Mouse (Mus musculus) cerebellum, postnatal 14 days (tissue): Measurements from ENCODE around the gene Kcnn3.

ENCODE experiments used
- DNase-seq, 2 experiments: peaks; one replicate each; pipeline ENCODE4 v3.0.0; 2021; ENCODE audit warnings: mixed read lengths in 2 of 2

Kcnn3 gene

GRCm38 (mm10) chr3:89622825-89623224, 102.9 kb downstream of the Kcnn3 start:
- no peak for DNase-seq

DNA sequence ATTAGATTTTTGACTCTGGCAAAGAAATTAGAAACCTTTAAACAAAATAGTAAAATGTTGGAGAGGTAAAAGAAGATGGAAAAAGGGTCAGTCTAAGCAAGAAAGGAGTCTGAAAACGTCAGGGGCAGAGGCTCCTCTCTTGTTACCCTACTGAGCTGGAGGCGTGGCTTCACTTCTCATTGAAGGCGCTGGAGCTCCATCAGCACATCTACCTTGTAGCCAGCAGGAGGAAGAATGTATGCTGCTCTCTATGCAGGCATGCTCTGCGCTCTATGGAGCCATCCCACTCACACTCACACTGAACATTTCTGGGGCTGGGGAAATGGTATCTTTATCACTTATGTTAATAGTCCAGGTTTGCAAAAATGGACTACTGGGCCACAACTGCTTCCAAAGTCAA, 103.6 kb downstream of the Kcnn3 start:
- DNase-seq: no peak

- no peak for DNase-seq
Observed at GRCm38 (mm10) chr3:89624001-89624400, 104.0 kb downstream of the Kcnn3 start.

DNA sequence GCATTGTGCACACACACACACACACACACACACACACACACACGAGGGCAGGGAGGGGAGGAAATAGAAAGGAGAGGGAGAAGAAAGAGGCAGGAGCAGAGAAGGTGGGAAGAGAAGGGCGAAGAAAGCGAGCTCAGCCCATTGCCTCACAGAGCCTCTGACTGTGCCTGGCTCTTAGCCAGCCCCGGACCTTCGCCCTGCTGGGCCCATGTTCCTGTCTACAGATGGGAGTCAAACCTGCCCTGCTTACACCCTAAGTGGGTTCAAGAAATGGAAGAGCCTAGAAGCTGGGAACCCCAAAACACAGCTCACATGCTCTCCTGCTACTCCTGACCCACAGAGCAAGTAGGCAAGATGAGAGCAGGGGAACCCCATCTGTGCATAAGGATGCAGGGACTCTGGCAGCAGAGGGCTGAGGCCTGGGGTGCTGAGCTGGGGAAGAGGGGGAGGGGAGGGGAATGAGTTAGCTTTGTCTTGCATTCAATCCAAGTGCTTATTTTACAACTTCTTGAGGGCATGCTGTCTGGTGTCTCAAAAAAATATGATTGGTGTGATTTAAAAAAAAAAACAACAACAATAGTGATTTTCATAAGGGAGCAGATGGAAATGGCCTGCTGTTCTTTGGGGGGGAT, 105.0 kb downstream of the Kcnn3 start:
- DNase-seq: peak; percentile 52 to 57

- no peak for DNase-seq
Observed at GRCm38 (mm10) chr3:89626556-89626955, 106.6 kb downstream of the Kcnn3 start.

GRCm38 (mm10) chr3:89629811-89630210, 109.8 kb downstream of the Kcnn3 start:
- DNase-seq: no peak

GRCm38 (mm10) chr3:89631750-89632149, 111.8 kb downstream of the Kcnn3 start:
- no peak for DNase-seq

- no peak for DNase-seq
Observed at GRCm38 (mm10) chr3:89633531-89633930, 113.6 kb downstream of the Kcnn3 start.

DNA sequence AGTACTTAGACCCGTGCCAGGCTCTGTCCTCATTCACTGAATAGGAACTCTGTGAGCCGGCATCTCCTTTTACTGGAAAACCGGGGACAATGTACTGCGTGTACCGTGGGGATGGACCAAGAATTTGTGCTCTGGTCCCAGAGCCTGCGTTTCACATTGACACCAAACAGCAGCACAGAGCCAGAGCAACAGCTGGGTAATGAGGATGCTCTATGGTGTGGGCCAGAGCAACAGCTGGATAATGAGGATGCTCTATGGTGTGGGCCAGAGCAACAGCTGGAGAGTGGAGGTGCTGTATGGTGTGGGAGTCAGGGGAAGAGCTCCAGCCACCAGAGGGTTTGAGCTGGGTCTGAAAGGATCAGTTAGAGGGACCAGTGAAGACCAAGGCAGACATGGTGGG, 114.0 kb downstream of the Kcnn3 start:
- DNase-seq: no peak

DNA sequence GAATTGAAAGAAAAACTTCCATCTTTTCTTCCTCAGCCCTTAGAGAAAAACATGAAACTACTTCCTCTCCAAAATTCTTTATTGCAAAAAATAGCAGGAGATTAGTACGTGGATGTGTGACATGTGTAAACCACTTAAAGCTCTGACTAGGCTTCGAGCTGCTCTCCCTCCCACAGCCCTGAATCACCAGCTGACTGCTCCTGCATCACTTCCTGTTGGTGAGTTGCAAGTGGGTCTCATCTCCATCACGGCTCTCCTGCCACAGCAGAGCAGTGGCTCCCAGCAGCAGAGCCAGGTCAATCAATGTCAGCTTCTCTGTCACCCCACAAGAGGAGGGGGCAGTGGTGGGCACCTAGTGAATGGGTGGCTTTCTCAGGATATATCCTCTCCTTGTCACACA, 120.8 kb downstream of the Kcnn3 start:
- DNase-seq: no peak

DNA sequence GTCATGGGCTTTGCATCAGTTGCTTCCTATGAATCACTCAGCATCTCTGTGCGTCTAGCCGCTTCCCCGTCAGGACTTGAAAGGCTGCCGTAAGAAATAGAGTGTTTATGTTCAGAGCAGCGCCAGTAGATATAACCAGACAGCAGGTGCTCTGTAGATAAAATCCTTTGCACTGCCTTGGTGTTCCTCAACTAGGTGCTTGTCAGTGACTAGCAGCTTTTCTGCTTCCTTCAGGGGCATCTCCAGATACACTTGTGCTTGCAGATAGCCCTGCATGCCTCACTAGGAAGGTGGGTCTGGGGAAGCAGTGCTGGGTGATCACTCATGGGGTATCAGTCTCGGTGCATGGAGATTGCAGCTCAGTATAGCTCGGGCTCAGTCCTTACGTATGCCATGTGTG, 123.4 kb downstream of the Kcnn3 start:
- DNase-seq: no peak

DNA sequence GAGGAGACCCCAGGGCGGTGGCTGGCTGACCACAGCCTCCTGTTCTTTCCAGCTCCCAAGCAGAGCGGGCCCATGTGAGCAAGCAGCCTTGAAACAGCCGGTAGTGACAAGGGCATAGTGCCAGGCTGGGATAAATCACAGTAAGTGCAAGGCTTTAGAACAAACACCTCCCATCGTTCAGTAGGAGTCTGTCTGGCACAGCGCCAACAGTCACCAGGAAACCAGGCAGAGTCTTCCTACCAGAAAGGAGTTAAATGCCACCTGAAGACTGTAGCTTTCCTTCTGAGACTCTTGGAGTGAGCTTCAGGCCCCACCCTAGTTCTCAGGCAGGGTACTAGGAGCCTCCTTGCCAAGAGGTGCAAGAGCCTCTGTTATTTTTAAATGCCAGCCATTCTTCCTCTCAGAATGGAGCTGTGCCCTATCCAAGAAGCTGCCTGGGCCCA, 126.9 kb downstream of the Kcnn3 start:
- DNase-seq: peak; percentile 68 to 75

- DNase-seq: no peak
Observed at GRCm38 (mm10) chr3:89647268-89647874, 127.4 kb downstream of the Kcnn3 start.

GRCm38 (mm10) chr3:89649890-89650289, 129.9 kb downstream of the Kcnn3 start:
- peak; percentile 45 to 64 for DNase-seq

- no peak for DNase-seq
Observed at GRCm38 (mm10) chr3:89653231-89653954, 133.4 kb downstream of the Kcnn3 start.

GRCm38 (mm10) chr3:89657092-89657491, 137.1 kb downstream of the Kcnn3 start:
- DNase-seq: no peak

GRCm38 (mm10) chr3:89658457-89658856, 138.5 kb downstream of the Kcnn3 start:
- DNase-seq: no peak

DNA sequence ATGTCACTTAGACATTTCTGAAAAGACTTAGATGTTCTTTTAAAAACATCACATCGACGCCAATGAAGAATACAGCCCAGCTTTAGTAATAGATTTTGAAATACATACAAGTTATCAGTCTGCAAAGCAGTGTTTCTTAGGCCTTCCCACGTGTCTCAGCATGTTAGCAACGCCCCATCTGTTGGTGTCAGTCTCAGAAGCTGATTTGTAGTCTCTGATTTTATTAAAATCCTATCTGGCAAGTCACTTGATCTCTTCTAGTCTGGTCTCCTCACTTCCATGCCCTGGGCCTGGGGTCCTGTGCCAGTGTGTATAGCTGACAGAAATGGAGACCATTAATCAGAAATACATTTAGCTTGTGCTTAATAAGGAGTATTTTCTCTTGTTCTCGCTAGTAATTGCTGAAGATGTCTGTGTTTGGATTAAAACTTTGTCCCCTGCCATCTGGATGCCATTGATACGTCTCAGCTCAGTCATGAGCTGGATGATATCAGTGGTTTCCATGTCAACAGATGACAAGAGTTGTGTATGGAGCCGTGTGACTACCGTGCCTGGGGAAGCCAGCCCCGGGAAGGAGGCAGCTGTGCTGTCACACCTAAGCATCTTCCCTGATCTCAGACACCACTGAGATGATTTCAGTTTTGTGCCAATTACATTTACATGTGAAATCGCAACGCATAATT, 140.1 kb downstream of the Kcnn3 start:
- DNase-seq: no peak

- DNase-seq: no peak
Observed at GRCm38 (mm10) chr3:89664808-89665207, 144.8 kb downstream of the Kcnn3 start.

DNA sequence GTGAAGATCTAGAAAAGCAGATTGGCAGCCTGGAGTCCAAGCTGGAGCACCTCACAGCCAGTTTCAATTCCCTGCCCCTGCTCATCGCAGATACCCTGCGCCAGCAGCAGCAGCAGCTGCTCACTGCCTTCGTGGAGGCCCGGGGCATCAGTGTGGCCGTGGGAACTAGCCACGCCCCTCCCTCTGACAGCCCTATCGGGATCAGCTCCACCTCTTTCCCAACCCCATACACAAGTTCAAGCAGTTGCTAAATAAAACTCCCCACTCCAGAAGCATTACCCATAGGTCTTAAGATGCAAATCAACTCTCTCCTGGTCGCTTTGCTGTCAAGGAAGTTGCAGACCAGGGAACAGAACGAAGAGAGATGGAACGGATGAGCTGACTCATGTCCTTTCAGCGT, 147.2 kb downstream of the Kcnn3 start:
- DNase-seq: no peak

DNA sequence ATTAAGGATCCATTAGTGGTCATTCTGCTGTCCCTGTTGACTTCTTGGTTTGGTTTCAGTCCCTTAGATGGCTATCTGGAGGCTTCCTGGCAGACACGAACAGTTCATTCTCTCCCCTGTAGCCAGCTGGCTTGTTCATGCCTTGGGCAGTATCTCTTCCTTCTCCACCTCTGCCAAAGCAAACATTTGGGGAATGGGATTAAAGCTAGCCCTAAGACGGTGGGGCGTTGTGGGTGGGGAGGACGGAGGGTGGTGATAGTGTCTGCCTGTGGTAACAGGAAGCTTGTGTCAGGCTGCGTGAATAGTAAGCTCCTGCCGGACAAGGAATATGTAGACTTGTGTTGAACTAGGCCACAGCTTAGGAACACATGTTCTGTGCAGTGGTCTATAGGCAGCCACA, 151.4 kb downstream of the Kcnn3 start:
- peak; percentile 35 to 47 for DNase-seq

DNA sequence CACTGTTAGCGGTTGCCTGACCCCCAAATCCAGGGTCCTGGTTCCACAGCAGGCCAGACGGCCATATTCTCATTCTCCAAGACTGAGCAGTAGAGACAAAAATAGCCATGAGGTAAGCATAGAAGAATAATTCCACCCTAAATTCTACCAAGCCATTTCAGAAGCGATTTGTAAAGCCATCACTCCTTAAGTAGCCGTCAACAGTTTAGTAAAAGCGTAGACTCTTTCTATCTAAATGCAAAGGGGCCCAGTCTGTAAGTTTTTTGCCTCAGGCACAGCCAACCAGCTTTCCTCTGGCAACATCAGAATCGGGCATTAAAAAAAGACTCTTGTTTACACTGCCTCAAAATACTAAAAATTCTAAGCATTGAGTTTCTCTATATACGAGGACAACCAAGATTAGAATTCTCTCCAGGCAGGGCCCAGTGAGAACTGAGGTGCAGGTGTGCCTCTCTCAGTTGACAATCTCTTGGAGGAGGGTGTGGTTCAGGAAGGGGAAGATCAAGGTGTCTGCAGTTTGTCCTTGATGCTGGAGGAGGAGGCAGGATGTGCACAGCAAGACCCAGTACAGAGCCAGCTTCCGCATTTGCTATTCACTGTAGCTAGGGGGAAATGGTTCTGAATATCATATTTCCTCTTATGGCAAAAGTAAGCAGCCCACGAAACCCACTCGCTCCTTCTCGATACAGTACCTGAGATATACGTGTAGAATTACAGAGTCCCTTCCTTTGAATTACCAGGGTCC, 152.8 kb downstream of the Kcnn3 start:
- DNase-seq: no peak

GRCm38 (mm10) chr3:89677617-89678016, 157.7 kb downstream of the Kcnn3 start:
- no peak for DNase-seq
